Mouse (Mus musculus): ENCODE measurements around the gene Basp1.
A peak's percentile ranks its signal among the peaks of the same experiment; 100 is the strongest.

Gene Basp1

GRCm38 (mm10) chr15:25358680-25359097 is 54.9 kb downstream of the Basp1 start:
- peak; percentile 62 for DNase-seq

- DNase-seq = no peak
Observed at GRCm38 (mm10) chr15:25355339-25355738, 58.2 kb downstream of the Basp1 start.

- DNase-seq = no peak
Observed at GRCm38 (mm10) chr15:25354738-25355137, 58.8 kb downstream of the Basp1 start.

- no peak for DNase-seq
Observed at GRCm38 (mm10) chr15:25353498-25353897, 60.1 kb downstream of the Basp1 start.

GRCm38 (mm10) chr15:25343263-25343662 is 70.3 kb downstream of the Basp1 start:
- DNase-seq = no peak

- no peak for DNase-seq
Observed at GRCm38 (mm10) chr15:25335277-25335676, 78.3 kb downstream of the Basp1 start.

GRCm38 (mm10) chr15:25331877-25332445 is 81.6 kb downstream of the Basp1 start:
- no peak for DNase-seq

GRCm38 (mm10) chr15:25330946-25331345 is 82.6 kb downstream of the Basp1 start:
- no peak for DNase-seq

GRCm38 (mm10) chr15:25322601-25323000 is 91.0 kb downstream of the Basp1 start:
- no peak for DNase-seq

GRCm38 (mm10) chr15:25322111-25322510 is 91.5 kb downstream of the Basp1 start:
- no peak for DNase-seq

GRCm38 (mm10) chr15:25321636-25322035 is 91.9 kb downstream of the Basp1 start:
- no peak for DNase-seq

- no peak for DNase-seq
Observed at GRCm38 (mm10) chr15:25314471-25314870, 99.1 kb downstream of the Basp1 start.

Data from right cerebral cortex, postnatal 25 days (tissue).